Mouse (Mus musculus) embryonic facial prominence, embryonic 12.5 days (tissue): ENCODE measurements around the gene Gm5244. TPM values are rescaled to one million over a fixed set of nuclear protein-coding genes. Genes with fewer than 3 reads are reported as not detected.

Experiments used
- ATAC-seq: fragments of 200-750 bp; cut with Nextera tagmentation; 2 replicates; pipeline ENCODE4 v1.8.0; 2017; ENCODE audit not compliant: insufficient number of reproducible peaks, insufficient read depth, low FRiP score, low TSS enrichment
- H3K27ac ChIP-seq: fragments of 300-500 bp; sonication (generic); 2 replicates; pipeline ENCODE4 v1.5.1; 2016; ENCODE audit warnings: mild to moderate bottlenecking
- H3K27me3 ChIP-seq: fragments of 300-500 bp; sonication (generic); 2 replicates; pipeline ENCODE4 v1.6.1; 2016; ENCODE audit warnings: mild to moderate bottlenecking, moderate library complexity
- H3K36me3 ChIP-seq: fragments of 300-500 bp; sonication (generic); 2 replicates; pipeline ENCODE4 v1.6.1; 2016; ENCODE audit warnings: mild to moderate bottlenecking
- H3K4me1 ChIP-seq: fragments of 300-500 bp; sonication (generic); 2 replicates; pipeline ENCODE4 v1.6.1; 2016
- H3K4me2 ChIP-seq: fragments of 300-500 bp; sonication (generic); replicated peaks from 2 replicates; pipeline ENCODE4 v1.6.1; 2016; ENCODE audit warnings: mild to moderate bottlenecking, moderate library complexity
- H3K4me3 ChIP-seq: fragments of 300-500 bp; sonication (generic); 2 replicates; pipeline ENCODE4 v1.5.1; 2016; ENCODE audit warnings: mild to moderate bottlenecking
- H3K9ac ChIP-seq: fragments of 300-500 bp; sonication (generic); 2 replicates; pipeline ENCODE4 v1.6.1; 2016; ENCODE audit warnings: mild to moderate bottlenecking, moderate library complexity
- H3K9me3 ChIP-seq: fragments of 300-500 bp; sonication (generic); 2 replicates; pipeline ENCODE4 v1.6.1; 2016; ENCODE audit warnings: mild to moderate bottlenecking, moderate library complexity
- WGBS: fragments of 180-500 bp; shearing (Covaris S2); methylation state at CpG from one replicate; pipeline ENCODE4 v1.1.7; 2016; 5-methylcytosine and 5-hydroxymethylcytosine counted together
- polyA plus RNA-seq: library from polyadenylated mRNA; unstranded; fragments of >200 nt; fragmentation: Nextera tagmentation; extraction: Ambion mirVana; gene quantifications from 2 replicates; pipeline ENCODE4 v1.2.1, GENCODE M21; 2016

Gene Gm5244
- not detected in 2 replicates for polyA plus RNA-seq

- ATAC-seq = no peak
- Histone ChIP-seq H3K27me3 (no peaks in the 10 kb centered on the region), H3K27ac (no peak within 1 kb of the TSS), H3K9me3 (no peaks in the 10 kb centered on the region), H3K4me3 (no peak within 1 kb of the TSS), H3K36me3 (no peaks in the 10 kb centered on the region), H3K4me2 (no peak within 1 kb of the TSS), H3K9ac (no peak within 1 kb of the TSS), H3K4me1 (no peaks in the 10 kb centered on the region)
These were observed at the start of gene Gm5244 for GRCm38 (mm10) chr19:12846382-12846781. TSS of gene Gm5244 (plus strand) at chr19:12846682.

DNA sequence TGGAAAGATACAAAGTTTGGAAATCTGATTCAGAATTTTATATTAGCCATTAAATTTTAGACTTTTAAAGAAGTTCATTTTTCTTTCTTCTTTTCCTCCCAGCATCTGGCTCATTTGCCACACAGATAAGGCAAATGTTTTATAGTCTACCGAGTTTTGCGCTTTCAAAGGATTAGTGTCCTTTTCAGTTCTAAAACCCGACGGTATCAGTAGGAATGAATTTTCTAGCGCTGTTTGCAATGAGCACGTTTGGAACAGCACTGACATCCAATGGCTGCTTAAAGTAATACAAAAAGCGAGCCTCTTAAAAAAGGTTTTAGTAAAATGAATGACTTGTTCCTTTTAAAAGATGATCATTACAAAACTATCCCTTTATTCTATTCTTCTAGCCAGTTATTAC is 49.4 kb upstream of the Gm5244 start:
- no peaks in the 10 kb centered on the region for H3K27me3 ChIP-seq
- peak overlapping the region; percentile 47 for H3K9ac ChIP-seq
- WGBS = under 1% methylated on average over 7 of the region's 7 CpGs
- no peak for ATAC-seq
- no peaks in the 10 kb centered on the region for H3K36me3 ChIP-seq
- peak overlapping the region; percentile 86 for H3K4me3 ChIP-seq
- peak overlapping the region; percentile 59 for H3K4me2 ChIP-seq
- 0 out of 2 replicates have a peak, but pooled peaks cover 5% of the 10 kb centered on the region for H3K4me1 ChIP-seq
- no peaks in the 10 kb centered on the region for H3K9me3 ChIP-seq
- H3K27ac ChIP-seq = peak overlapping the region; percentile 99

DNA sequence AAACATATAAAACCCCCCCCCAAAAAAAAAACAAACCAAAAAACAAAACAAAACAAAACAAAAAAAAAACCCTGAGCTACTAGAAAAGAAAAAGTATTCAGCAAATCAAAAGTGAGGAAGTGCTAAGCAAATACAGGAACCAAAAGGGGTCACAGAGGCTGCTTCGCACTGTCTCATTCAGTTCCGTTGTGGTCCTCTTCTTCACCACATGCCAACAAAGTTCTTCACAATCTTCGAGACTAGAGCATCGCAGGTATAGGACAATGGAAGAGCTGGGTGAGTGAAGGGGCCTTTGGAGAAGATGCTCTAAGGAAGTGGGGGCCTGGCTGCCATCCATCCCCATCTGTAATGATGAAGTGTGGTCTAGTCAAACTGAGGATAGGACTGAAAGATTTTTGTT is 48.1 kb upstream of the Gm5244 start:
- Histone ChIP-seq H3K36me3 (no peaks in the 10 kb centered on the region), H3K27me3 (no peaks in the 10 kb centered on the region)
- ATAC-seq = no peak

GRCm38 (mm10) chr19:12799081-12799480 is 47.4 kb upstream of the Gm5244 start:
- no peak overlapping the region for H3K4me2 ChIP-seq
- H3K9me3 ChIP-seq = no peaks in the 10 kb centered on the region
- no peaks in the 10 kb centered on the region for H3K36me3 ChIP-seq
- WGBS = 85% methylated on average over 3 of the region's 3 CpGs
- H3K27me3 ChIP-seq = no peaks in the 10 kb centered on the region
- H3K27ac ChIP-seq = no peak overlapping the region
- no peak overlapping the region for H3K4me3 ChIP-seq
- no peak overlapping the region for H3K9ac ChIP-seq
- no peaks in the 10 kb centered on the region for H3K4me1 ChIP-seq
- ATAC-seq = no peak

More for the DNA sequence above, 48.1 kb upstream of the Gm5244 start:
- Histone ChIP-seq H3K27ac (no peak overlapping the region), H3K4me1 (no peaks in the 10 kb centered on the region), H3K9me3 (no peaks in the 10 kb centered on the region), H3K4me2 (no peak overlapping the region), H3K9ac (no peak overlapping the region), H3K4me3 (no peak overlapping the region)
- 84% methylated on average over 4 of the region's 4 CpGs for WGBS

GRCm38 (mm10) chr19:12800621-12801020 is 45.9 kb upstream of the Gm5244 start:
- Histone ChIP-seq H3K27me3 (no peaks in the 10 kb centered on the region), H3K4me2 (no peak overlapping the region), H3K27ac (no peak overlapping the region), H3K9ac (no peak overlapping the region), H3K9me3 (no peaks in the 10 kb centered on the region), H3K4me1 (no peaks in the 10 kb centered on the region), H3K4me3 (no peak overlapping the region), H3K36me3 (no peaks in the 10 kb centered on the region)
- WGBS = 77% methylated on average over 2 of the region's 2 CpGs
- ATAC-seq = no peak

GRCm38 (mm10) chr19:12801046-12801445 is 45.4 kb upstream of the Gm5244 start:
- Histone ChIP-seq H3K4me3 (no peak overlapping the region), H3K27ac (no peak overlapping the region), H3K36me3 (no peaks in the 10 kb centered on the region), H3K9ac (no peak overlapping the region), H3K4me1 (no peaks in the 10 kb centered on the region), H3K9me3 (no peaks in the 10 kb centered on the region), H3K4me2 (no peak overlapping the region), H3K27me3 (no peaks in the 10 kb centered on the region)
- ATAC-seq = no peak
- WGBS = 76% methylated on average over 3 of the region's 3 CpGs

DNA sequence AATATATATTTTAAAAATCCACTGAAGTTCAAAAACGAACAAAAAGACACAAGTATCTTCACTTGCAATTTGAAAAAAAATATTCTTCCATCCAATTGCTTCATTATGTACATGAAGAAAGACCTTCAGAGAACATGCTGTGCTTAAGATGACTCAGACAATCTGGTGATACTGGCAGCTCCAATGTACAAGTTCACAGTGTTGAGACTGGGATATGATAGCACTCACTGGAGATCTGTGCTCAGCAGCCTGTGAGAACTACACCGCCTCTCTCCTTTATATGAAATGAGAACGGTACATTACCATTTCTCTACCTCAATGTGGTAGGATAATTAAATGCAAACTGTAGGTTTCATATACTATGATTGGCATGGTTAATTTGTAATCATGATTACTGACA is 43.7 kb upstream of the Gm5244 start:
- H3K4me1 ChIP-seq = no peaks in the 10 kb centered on the region
- no peak overlapping the region for H3K9ac ChIP-seq
- H3K27ac ChIP-seq = no peak overlapping the region
- H3K9me3 ChIP-seq = no peaks in the 10 kb centered on the region
- H3K4me2 ChIP-seq = no peak overlapping the region
- no peaks in the 10 kb centered on the region for H3K36me3 ChIP-seq
- H3K4me3 ChIP-seq = no peak overlapping the region
- WGBS = 73% methylated on average over 3 of the region's 3 CpGs
- ATAC-seq = no peak
- no peaks in the 10 kb centered on the region for H3K27me3 ChIP-seq

GRCm38 (mm10) chr19:12804237-12804636 is 42.2 kb upstream of the Gm5244 start:
- Histone ChIP-seq H3K9me3 (no peaks in the 10 kb centered on the region), H3K4me1 (no peaks in the 10 kb centered on the region), H3K9ac (no peak overlapping the region), H3K36me3 (no peaks in the 10 kb centered on the region), H3K27ac (no peak overlapping the region), H3K4me3 (no peak overlapping the region), H3K4me2 (no peak overlapping the region), H3K27me3 (no peaks in the 10 kb centered on the region)
- WGBS = 85% methylated on average over 1 of the region's 1 CpGs
- no peak for ATAC-seq

GRCm38 (mm10) chr19:12805730-12806129 is 40.8 kb upstream of the Gm5244 start:
- H3K4me2 ChIP-seq = no peak overlapping the region
- no peaks in the 10 kb centered on the region for H3K27me3 ChIP-seq
- WGBS = 83% methylated on average over 3 of the region's 3 CpGs
- no peak for ATAC-seq
- no peak overlapping the region for H3K4me3 ChIP-seq
- no peak overlapping the region for H3K9ac ChIP-seq
- no peaks in the 10 kb centered on the region for H3K36me3 ChIP-seq
- H3K27ac ChIP-seq = no peak overlapping the region
- no peaks in the 10 kb centered on the region for H3K4me1 ChIP-seq
- no peaks in the 10 kb centered on the region for H3K9me3 ChIP-seq

DNA sequence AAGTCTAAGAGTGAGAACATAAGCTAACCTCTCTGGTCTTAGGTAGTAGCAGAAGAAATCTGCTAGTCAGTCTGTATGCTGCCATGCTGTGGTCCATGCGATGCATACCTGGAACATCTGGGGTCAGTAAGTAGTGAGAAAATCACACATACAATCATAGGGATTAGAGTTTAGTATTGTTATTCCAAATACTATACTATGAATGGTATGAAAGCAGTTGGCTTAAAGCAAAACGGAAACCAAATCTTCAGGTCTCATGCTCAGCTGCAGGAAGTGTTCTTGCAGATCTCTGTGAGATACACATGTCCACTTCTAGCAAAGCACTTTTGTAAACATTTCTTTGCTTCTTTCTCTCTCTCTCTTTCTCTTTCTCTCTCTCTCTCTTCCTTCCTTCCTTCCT is 40.3 kb upstream of the Gm5244 start:
- no peaks in the 10 kb centered on the region for H3K4me1 ChIP-seq
- no peaks in the 10 kb centered on the region for H3K9me3 ChIP-seq
- no peaks in the 10 kb centered on the region for H3K36me3 ChIP-seq
- WGBS = 70% methylated on average over 2 of the region's 2 CpGs
- no peak overlapping the region for H3K4me3 ChIP-seq
- H3K4me2 ChIP-seq = no peak overlapping the region
- ATAC-seq = no peak
- H3K27ac ChIP-seq = no peak overlapping the region
- H3K27me3 ChIP-seq = no peaks in the 10 kb centered on the region
- no peak overlapping the region for H3K9ac ChIP-seq

DNA sequence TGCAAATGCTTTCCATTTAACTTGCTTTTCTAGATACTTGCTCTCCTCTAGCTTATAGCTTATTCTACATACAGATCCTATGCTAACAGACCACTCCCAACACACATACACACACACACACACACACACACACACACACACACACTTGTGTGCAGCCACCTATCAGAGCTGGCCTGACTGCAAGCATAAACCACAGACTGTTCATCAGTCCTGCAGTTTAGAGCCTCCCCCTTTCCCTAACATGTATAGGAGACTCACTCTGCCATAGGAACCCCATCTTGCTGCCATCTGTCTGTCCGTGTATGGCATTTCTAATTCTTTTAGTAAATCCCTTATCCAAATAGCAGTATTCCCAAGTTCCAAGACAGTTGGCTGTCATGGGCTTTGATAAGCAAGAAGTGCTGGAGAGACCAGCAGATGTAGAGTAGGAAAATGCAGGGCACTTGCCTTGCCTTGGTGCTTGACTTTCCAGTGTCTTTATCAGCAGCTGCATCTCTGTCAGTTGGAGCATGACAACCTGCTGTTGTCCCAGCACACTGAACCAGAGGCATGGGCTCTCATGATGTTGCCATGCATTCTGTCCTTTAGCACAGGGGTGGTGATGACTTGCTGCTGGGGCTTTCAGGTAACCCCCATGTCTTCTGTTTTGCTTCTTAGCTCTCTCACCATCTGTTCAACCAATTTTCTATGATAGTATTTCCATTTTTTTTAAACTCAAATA is 33.7 kb upstream of the Gm5244 start:
- H3K36me3 ChIP-seq = no peaks in the 10 kb centered on the region
- 54% methylated on average over 1 of the region's 1 CpGs for WGBS
- no peak overlapping the region for H3K9ac ChIP-seq
- H3K27me3 ChIP-seq = no peaks in the 10 kb centered on the region
- no peak overlapping the region for H3K27ac ChIP-seq
- no peak overlapping the region for H3K4me2 ChIP-seq
- no peak for ATAC-seq
- H3K9me3 ChIP-seq = no peaks in the 10 kb centered on the region
- no peak overlapping the region for H3K4me3 ChIP-seq
- H3K4me1 ChIP-seq = no peaks in the 10 kb centered on the region

DNA sequence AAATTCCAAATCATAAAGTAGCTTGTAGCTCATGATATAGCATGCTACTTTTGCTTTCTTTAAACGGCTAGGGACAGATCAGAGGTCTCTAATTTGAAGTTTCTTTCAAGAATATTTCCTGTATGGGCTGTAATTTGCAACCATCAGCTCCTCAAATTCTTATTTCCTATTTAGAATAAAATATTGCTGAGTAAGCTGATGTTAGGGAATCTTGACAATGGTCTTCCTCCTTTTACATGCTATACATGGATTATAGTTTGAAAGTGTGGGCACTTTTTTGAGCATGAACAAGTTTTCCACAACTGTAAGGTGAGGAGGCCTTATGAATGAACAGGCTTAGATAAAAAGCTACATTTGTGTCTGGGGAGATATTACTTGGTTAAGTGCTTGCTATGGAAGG is 32.6 kb upstream of the Gm5244 start:
- Histone ChIP-seq H3K9ac (no peak overlapping the region), H3K27me3 (no peaks in the 10 kb centered on the region), H3K4me1 (no peaks in the 10 kb centered on the region), H3K36me3 (no peaks in the 10 kb centered on the region), H3K4me3 (no peak overlapping the region), H3K27ac (no peak overlapping the region), H3K9me3 (no peaks in the 10 kb centered on the region), H3K4me2 (no peak overlapping the region)
- no peak for ATAC-seq
- WGBS = 86% methylated on average over 1 of the region's 1 CpGs
